Mouse (Mus musculus) embryo, embryonic 9.5 days (tissue): Measurements from ENCODE around the gene Nxph3.

Source experiments
- DNase-seq: peaks from one replicate; pipeline ENCODE4 v3.0.0-alpha.2; 2017; ENCODE audit errors: extremely low spot score

Nxph3 gene

DNA sequence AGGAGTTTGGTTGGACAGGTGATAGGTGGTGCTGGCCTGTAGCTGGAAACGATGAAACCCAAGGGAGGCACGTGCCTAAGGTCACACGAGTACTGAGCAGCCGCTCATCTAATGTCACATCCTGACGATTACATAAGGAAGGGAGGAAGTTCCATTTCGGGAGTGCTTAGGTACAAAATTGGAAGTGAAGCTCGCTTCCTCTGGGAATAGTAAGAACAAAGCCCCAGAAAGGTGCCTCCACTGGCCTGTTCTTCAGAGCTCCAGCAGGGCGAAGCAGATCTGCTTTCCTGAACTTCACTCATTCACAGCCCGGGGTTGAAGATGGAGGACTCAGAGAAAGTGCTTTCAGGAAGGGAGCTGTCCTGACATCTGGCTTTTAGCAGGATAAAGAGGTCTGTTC lies 20.4 kb downstream of the Nxph3 start:
- DNase-seq = no peak

DNA sequence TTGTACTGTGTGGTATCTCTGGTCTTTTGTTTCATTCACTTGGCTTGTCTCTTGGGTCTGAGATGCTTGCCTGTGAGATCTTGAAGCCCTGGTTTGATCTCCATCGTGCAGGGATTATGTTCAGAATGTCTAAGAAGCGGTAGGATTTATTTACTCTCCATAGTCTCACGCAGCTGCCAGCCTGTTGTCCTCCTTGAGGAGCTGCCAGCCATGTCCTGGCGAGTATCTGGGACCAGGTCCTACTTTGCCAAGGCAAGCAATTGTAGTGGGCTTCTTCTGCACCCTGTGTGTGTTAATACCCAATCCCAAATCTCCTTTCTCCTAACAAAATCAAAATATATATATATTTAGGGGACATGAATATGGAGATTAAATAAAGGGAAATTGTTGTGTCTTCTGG lies 21.4 kb downstream of the Nxph3 start:
- DNase-seq = no peak

DNA sequence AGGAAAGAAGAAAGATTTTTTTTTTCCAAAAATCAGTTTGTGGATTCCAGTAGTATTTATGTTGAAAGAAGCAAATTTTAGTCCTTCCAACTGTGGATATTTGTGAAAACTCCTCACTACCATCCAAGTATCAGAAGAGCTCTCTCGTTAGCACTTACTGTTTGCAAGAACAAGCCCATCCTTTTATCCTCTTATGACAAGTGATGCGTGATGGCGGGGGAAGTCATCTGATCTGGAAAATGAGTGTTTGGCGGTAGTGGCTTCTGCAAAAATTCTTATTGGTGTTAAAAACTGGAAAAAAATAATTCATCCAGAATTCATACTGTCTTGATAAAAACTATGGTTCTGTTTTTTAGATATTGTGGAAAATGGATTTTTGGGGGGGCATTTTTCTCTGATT lies 22.1 kb downstream of the Nxph3 start:
- DNase-seq = no peak

DNA sequence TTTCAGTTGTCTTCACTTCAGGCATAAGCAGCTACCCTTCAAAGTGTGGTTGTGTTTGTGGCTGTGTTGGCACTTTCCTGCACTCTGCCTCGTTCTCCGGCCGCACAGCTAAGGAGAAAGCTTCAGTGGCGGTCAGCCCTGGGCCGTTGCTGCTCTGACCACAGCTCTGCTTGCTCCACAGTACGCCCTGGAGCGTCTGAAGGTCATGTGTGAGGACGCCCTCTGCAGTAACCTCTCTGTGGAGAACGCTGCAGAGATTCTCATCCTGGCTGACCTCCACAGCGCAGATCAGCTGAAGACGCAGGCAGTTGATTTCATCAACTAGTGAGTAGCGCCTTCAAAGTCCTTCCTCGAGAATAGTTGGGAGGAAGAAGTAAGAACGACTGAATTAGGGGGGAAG lies 24.3 kb downstream of the Nxph3 start:
- no peak for DNase-seq

DNA sequence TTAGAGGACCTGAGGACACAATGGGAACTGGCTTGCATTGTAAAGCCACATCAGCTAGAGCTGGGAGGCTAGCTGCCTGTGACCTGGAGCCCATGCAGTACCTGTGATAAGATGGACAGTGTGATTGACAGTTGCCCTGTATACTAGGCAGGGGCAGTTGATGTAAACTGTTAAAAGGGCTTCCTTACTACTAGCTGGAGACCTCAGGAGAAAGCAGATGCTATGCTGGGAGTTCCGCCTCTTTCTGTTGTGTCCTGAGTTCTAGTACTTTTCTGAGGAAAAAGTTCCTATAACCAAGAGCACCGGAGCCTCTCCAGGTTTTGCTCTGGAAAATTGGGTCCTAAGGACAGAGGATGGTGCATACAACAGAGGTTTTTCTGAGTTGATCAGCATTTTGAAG lies 27.1 kb downstream of the Nxph3 start:
- no peak for DNase-seq

DNA sequence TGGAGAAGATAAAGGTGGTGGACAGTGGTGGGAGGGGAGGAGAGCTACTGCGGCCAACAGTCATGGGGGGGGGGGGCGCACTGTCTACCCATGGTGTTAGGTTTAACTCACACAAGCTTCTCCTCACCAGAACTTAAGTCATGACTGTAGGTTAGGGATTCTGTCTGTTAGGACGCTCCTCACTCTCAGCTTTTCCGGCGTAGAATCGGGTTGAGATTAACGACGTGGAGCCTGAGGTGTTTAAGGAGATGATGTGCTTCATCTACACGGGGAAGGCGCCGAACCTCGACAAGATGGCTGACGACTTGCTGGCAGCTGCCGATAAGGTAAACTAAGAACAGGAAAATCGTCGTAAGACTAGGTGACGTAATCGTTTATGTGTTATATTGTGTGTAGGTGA lies 28.7 kb downstream of the Nxph3 start:
- no peak for DNase-seq

DNA sequence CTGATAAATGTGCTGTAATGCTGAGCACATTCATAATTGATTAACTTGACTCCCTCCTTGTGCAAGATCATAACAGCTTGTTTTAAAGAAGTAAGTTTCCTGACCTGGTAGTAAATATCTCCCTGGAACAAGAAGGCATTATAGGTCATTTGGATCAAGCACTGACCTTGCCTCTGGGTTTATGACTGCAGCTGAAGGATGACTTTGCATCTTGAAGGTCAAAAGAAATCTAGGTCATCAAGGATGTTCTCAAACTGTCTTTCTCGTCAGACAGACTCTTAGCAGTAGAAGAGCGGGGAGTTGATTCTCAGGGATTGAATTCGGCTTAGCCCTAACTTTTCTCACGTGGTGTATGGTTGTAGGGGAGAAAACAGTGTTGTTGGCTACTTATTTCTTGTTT lies 33.7 kb downstream of the Nxph3 start:
- no peak for DNase-seq

DNA sequence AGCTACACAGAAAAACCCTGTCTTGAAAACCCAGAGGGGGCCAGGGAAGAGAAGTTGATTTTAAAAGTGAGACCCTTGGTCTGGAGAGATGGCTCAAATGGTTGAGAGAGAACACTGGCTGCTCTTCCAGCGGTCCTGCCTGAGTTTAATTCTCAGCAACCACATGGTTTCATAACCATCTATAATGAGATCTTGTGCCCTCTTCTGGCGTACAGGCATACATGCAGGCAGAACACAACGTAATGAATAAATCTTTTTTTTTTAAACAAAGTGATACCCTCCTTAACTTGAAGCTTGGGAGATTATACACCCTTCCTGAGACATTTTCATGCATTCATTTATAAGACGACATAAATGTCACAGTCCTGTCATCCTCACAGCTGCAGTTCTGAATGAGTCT lies 34.9 kb downstream of the Nxph3 start:
- DNase-seq = no peak

DNA sequence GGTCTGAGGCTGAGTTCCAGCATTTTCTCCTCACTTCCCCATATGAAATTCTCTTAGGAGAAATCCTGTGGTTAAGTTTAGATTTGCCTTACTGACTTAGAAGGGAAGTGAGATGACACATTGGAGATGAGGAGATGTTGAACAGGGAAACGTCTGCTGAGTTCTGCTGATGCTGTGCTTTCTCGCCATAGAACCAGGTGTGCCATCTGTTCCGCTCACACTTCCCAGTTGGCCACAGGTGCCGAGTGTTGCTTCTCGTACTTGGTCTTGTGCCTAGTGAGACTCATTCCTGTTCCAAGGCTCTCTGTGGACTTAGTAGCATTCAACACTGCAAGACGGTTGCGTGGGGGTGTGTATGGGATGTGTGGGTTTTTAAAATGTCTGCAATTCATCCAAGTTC lies 38.0 kb downstream of the Nxph3 start:
- no peak for DNase-seq

DNA sequence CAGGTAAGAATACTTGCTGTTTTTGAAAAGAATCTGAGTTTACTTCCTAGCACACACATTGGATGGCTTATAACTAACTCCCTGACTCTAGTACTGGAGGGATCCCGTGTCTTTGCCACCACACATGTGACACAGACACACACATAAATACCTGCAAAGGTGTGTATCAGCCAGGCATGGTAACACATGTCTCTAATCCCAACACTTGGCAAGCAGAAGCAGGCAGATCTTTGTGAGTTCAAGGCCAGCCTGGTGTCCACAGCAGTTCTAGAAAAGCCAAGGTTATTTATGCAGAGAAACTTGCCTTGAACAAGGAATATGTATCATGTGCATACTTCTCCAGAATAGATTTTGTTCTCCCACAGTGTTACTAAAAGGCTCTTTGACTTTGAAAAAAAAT lies 40.9 kb downstream of the Nxph3 start:
- DNase-seq = no peak

DNA sequence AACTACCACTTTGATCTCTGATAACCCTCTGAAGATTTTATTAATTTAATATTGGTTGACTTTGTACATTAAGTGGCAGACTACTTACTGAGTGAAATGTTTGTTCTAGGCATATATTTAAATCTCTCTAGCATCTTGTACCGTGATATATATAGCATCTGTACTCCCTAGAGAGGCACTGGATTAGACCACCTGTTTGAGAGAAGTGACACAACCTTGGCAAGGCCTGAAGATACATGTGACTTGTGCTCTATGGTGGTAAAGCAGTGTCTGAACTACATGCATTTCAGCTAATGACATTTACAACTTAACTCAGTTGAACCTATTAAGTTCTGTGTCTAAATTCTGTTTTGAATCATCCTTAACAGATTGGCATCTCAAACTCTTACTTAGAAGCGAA lies 41.4 kb downstream of the Nxph3 start:
- no peak for DNase-seq

DNA sequence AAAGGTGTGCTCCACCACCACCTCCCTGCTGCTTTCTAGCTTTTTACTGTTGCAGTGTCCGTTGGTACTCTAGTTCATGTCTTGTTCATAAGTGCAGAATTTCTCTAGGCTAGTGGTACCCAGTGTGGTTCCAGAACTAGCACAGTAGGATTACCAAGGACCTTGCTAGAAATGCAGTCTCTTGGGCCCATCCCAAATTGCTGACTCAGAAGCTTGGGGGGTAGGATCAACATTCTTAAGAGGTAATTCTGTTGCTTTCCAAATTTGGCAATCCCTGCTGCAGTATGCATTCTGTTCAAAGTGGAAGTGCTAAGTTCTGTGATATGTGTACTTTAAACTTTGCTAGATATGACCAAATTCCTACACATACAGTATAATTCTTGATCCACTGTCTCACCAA lies 46.6 kb downstream of the Nxph3 start:
- no peak for DNase-seq

DNA sequence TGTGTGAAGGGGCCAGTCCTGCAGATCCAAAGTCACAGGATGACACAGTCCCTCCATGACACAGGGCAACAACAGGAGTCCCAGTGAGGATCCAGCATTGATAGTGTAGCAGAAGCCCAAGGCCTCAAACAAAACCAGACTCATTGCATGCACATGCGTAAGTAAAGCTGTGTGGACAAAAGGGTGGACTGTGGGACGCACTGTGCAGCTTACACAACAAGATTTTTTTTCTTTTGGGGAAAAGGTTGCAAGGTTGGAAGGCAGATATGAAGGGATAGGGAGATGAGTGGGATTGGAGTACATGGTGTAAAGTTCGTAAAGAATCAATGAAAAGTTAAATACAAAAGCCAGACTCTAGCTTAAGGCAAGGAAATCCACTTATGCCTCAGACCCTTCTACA lies 52.2 kb downstream of the Nxph3 start:
- DNase-seq = no peak

DNA sequence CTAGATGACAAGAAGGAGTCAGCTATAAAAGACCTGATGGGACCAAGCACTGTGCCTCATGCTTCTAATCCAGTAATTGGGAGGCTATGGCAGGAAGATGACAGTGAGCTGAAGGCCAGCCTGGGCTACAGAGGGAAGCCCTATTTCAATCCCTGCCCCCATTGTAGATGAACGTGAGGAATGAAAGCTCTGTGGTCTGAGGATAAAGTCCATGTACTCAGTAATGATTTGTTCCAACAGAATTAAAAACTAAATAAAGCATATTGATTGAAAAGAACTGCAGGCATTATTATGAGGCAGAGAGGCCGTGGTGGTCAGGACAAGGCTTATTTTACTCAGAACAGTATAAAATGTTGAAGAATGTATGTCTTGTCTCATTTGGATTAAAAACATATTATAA lies 53.5 kb downstream of the Nxph3 start:
- DNase-seq = no peak
